Mouse (Mus musculus): Measurements from ENCODE around the gene Sdk1.

DNA sequence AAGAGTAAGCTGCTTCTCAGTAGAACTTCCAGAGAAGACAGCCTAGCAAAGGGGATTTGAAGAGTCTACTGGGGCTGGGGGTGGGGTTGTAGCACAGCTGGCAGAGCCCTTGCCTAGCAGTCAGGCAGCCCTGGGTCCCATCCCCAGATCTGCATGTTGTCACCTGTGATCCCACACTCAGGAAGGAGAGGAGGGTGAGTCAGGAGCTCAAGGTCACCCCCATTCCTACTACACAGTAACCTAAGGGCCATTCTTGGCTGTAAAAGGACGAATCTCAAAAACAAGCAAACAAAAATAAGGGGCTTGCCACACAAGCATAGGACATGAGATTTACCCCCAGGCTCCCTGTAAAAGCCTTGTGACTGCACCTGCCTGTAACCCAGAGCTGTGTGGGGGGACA, 435.1 kb downstream of the Sdk1 start:
- TF ChIP-seq POLR2A (IDR thresholded peaks at IDR 0.05; ENCODE audit: borderline replicate concordance, low read depth, low read length) = no peak
- no peak for TF ChIP-seq CTCF (IDR thresholded peaks at IDR 0.05; ENCODE audit: low read depth, low read length)

Data from bone marrow macrophage, adult 2 months (primary cell).